Mouse (Mus musculus) CH12.LX (cell line): ENCODE results near the gene Gpr39. TPM values are rescaled to one million over a fixed set of nuclear protein-coding genes. Genes with fewer than 3 reads are reported as not detected.
A peak's percentile ranks its signal among the peaks of the same experiment; 100 is the strongest.

Experiments used
- DNase-seq: peaks from one replicate; pipeline ENCODE4 v3.0.0-alpha.2; 2013; ENCODE audit errors: extremely low read depth
- H3K27ac ChIP-seq: 2 replicates; pipeline ENCODE4 v1.5.1; 2012; ENCODE audit warnings: low read depth, mild to moderate bottlenecking, control low read depth, moderate library complexity; ENCODE audit not compliant: insufficient read depth
- H3K27me3 ChIP-seq: replicated peaks from 2 replicates; pipeline ENCODE3; 2012; ENCODE audit warnings: inconsistent platforms
- H3K36me3 ChIP-seq, 2 experiments: replicated peaks in 1 of 2; 2 replicates each; pipeline versions ENCODE3 to v1.6.1; 2012; ENCODE audit warnings: inconsistent platforms in 1 of 2, low read length in 1 of 2, mild to moderate bottlenecking in 1 of 2, mixed read lengths in 1 of 2, moderate library complexity in 1 of 2; ENCODE audit not compliant: control insufficient read depth in 1 of 2, insufficient read depth in 1 of 2
- H3K4me1 ChIP-seq, 2 experiments: 2 replicates each; pipeline ENCODE4 v1.6.1; 2012; ENCODE audit warnings: inconsistent platforms in 1 of 2, moderate library complexity in 1 of 2; ENCODE audit not compliant: insufficient read depth in 2 of 2, control insufficient read depth in 1 of 2
- H3K4me2 ChIP-seq: 2 replicates; pipeline ENCODE4 v1.6.1; 2012; ENCODE audit warnings: low read depth, mild to moderate bottlenecking, control low read depth; ENCODE audit not compliant: poor library complexity, insufficient read depth, severe bottlenecking
- H3K4me3 ChIP-seq, 3 experiments: fragments of 150-350 bp in 1 of 3; sonication (generic) in 1 of 3; replicated peaks in 1 of 3; 2 replicates each; pipeline versions ENCODE3 to v1.5.1; 2011 to 2012; ENCODE audit warnings: low read depth in 2 of 3, low read length in 2 of 3, mild to moderate bottlenecking in 2 of 3, moderate library complexity in 2 of 3, control low read depth in 1 of 3, improper control_type of control experiment in 1 of 3, inconsistent platforms in 1 of 3, mixed read lengths in 1 of 3; ENCODE audit not compliant: poor library complexity in 1 of 3
- H3K79me2 ChIP-seq: replicated peaks from 2 replicates; pipeline ENCODE4 v1.6.1; 2012; ENCODE audit warnings: mild to moderate bottlenecking, moderate library complexity; ENCODE audit not compliant: control insufficient read depth, poor library complexity, insufficient read depth, severe bottlenecking; ENCODE audit errors: extremely low read depth
- H3K9ac ChIP-seq: 2 replicates; pipeline ENCODE4 v1.6.1; 2012; ENCODE audit warnings: low read depth, mild to moderate bottlenecking, control low read depth, moderate library complexity; ENCODE audit not compliant: insufficient read depth
- H3K9me3 ChIP-seq: replicated peaks from 2 replicates; pipeline ENCODE3; 2012; ENCODE audit warnings: low read length, inconsistent platforms, mixed read lengths
- CHD2 ChIP-seq: IDR thresholded peaks from 2 replicates; pipeline ENCODE4 v1.6.1; 2011; ENCODE audit warnings: low read length, improper control_type of control experiment
- CTCF ChIP-seq, 2 experiments: IDR thresholded peaks in 1 of 2; conservative IDR thresholded peaks in 1 of 2; 2 replicates each; pipeline ENCODE4 v1.5.1; 2011 to 2012; ENCODE audit warnings: low read depth in 2 of 2, low read length in 2 of 2, improper control_type of control experiment in 1 of 2, inconsistent platforms in 1 of 2, mild to moderate bottlenecking in 1 of 2, moderate library complexity in 1 of 2
- ETS1 ChIP-seq: conservative IDR thresholded peaks from 2 replicates; pipeline ENCODE4 v1.6.1; 2012; ENCODE audit warnings: low read depth, mild to moderate bottlenecking, inconsistent platforms, low read length, improper control_type of control experiment, moderate library complexity
- GABPA ChIP-seq: IDR thresholded peaks from 2 replicates; pipeline ENCODE4 v1.6.1; 2012; ENCODE audit warnings: low read depth, low read length, improper control_type of control experiment, inconsistent platforms; ENCODE audit not compliant: insufficient replicate concordance
- JUND ChIP-seq: conservative IDR thresholded peaks from 2 replicates; pipeline ENCODE4 v1.6.1; 2011; ENCODE audit warnings: low read depth, low read length, improper control_type of control experiment
- KAT2A ChIP-seq: IDR thresholded peaks from 2 replicates; pipeline ENCODE4 v1.6.1; 2012; ENCODE audit warnings: low read length, improper control_type of control experiment, inconsistent platforms; ENCODE audit not compliant: insufficient replicate concordance
- MYC ChIP-seq: IDR thresholded peaks from 2 replicates; pipeline ENCODE4 v1.6.1; 2011; ENCODE audit warnings: low read depth, mild to moderate bottlenecking, improper control_type of control experiment, low read length
- RAD21 ChIP-seq: IDR thresholded peaks from 2 replicates; pipeline ENCODE4 v1.6.1; 2011; ENCODE audit warnings: low read depth, mild to moderate bottlenecking, low read length, improper control_type of control experiment, moderate library complexity
- dilution Hi-C: fragments of 300-500 bp; cut with MboI; formaldehyde crosslinking; loops from 2 replicates; pipeline ENCODE4 v1.14.3; 2020; ENCODE audit warnings: low sequenced_read_pairs; ENCODE audit not compliant: extremely low pct_unique_long_range_greater_than_20kb, extremely low pct_ligation_motif_present
- in situ Hi-C: fragments of 300-500 bp; cut with MboI; formaldehyde crosslinking; loops from 3 replicates; pipeline ENCODE4 v1.14.3; 2019; ENCODE audit warnings: low sequenced_read_pairs, low pct_ligation_motif_present, low pct_unique_long_range_greater_than_20kb, mixed read lengths
- polyA plus RNA-seq: library from polyadenylated mRNA; unstranded; fragments of >175 nt; gene quantifications from 2 replicates; pipeline ENCODE4 v1.2.1, GENCODE M21; 2012; ENCODE audit warnings: low read depth; ENCODE audit not compliant: insufficient read length
- total RNA-seq, 2 experiments: library from RNA; depleted of rRNA; stranded (reverse); fragments of 300-350 nt in 1 of 2; fragments of >200 nt in 1 of 2; gene quantifications; 2 replicates each; pipeline ENCODE4 v1.2.3; 2012 to 2014

Gene Gpr39
- total and polyA plus RNA-seq, 3 experiments: not detected

DNA sequence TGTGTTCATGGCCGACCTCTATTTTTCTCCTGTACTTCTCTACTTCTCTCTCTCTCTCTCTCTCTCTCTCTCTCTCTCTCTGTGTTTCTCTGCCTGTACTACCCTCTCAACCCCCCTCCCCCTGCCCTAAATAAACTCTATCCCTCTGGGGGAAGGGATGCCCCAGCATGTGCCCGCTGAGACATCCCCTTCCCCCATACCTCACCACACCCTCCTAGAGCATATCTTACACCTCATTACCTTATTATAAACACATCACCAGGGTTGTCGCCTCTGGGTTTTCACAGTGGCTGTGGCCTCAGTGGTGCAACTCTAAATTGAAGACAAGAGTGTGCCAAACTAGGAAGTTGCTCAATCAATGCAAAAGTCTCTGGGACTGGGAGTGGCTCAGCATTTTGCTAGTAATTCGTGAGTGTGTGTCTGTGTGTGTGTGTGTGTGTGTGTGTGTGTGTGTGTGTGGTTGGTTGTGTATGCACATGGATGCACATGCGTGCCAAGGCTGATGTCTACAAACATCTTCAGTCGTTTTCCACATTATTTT lies 52.3 kb downstream of the Gpr39 start:
- H3K4me3 ChIP-seq: no peak overlapping the region
- no peak overlapping the region for H3K4me2 ChIP-seq
- H3K9me3 ChIP-seq: no peaks in the 10 kb centered on the region
- no peak overlapping the region for H3K9ac ChIP-seq
- in situ Hi-C loops: no loop called here
- dilution Hi-C loops: no loop called here
- H3K27ac ChIP-seq: no peak overlapping the region
- DNase-seq: no peak
- H3K36me3 ChIP-seq: no peaks in the 10 kb centered on the region
- no peak for TF ChIP-seq ETS1
- TF ChIP-seq MYC: no peak
- H3K79me2 ChIP-seq: no peaks in the 10 kb centered on the region
- H3K4me1 ChIP-seq: no peaks in the 10 kb centered on the region
- H3K27me3 ChIP-seq: peaks cover 54% of the 10 kb centered on the region

DNA sequence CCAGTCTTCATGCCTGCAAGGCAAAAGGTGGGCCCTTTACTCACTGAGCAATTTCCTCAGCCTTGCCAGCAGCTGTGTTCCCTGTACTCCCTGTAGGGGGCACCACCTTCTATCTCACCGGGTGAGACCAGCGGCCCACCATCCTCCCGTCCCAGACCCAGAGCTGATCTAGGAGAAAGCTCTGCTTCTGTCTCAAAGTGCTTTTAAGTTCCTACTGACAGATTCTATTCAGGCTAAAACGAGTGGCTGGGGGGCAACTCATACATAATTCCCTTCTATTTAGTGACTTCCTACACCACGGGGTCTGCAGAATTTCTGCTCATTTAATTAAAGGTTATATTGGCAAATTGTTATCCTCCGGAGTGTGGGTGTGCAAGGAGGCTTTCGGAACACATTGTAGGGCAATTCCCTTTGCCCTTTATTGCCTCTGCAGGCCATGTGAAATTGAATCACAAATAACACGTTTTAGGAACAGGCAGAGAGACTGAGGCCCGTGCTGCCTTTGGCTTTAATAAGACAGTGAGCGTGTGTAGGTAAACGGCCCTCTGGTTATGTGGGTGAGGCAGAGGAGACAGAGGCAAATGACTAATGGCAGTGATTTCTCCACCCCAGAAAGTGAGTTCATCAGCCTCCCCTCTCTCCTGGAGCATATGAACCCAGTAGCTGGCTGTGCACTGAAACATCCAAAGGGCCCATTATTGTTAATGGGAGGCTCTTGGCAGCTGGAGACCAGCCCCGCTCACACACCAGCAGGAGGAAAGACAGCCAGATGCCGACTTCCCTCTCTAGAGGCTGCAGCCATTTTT lies 53.1 kb downstream of the Gpr39 start:
- no peak for TF ChIP-seq JUND
- no peak for TF ChIP-seq CHD2
- peak in 1 of 2 experiments; percentile 54; a peak in 2 of 4 replicates for TF ChIP-seq CTCF (conservative IDR thresholded peaks at IDR 0.05 in 1 of 2, IDR thresholded peaks at IDR 0.05 in 1 of 2; ENCODE audit: low read depth in 2 of 2, low read length in 2 of 2)
- TF ChIP-seq RAD21: peak; percentile 18
- Histone ChIP-seq H3K4me2 (no peak overlapping the region), H3K79me2 (no peaks in the 10 kb centered on the region), H3K9ac (no peak overlapping the region), H3K36me3 (no peaks in the 10 kb centered on the region), H3K27ac (no peak overlapping the region), H3K4me1 (no peaks in the 10 kb centered on the region), H3K9me3 (no peaks in the 10 kb centered on the region), H3K27me3 (peaks cover 60% of the 10 kb centered on the region), H3K4me3 (no peak overlapping the region)
- dilution Hi-C loops (no loop called here), in situ Hi-C loops (no loop called here)
- DNase-seq: peak; percentile 11

DNA sequence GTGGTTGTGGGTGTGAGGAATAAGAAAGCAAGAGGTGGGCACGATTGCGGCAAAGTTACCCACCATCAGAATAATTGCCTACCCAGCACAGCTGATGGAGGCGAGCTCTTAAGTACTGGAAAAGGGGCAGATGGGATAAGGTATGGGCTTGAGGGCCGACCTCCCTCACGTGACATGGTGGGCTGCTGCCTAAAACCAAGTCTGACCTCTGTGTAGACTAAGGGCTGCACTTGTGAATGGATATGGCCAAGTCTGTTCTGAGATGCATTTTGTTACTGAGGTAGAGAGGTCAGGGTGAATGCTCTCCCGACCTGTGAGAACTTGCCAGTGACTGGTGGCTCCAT lies 53.7 kb downstream of the Gpr39 start:
- dilution Hi-C loops: no loop called here
- H3K27ac ChIP-seq: no peak overlapping the region
- in situ Hi-C loops: no loop called here
- no peaks in the 10 kb centered on the region for H3K9me3 ChIP-seq
- H3K9ac ChIP-seq: no peak overlapping the region
- no peaks in the 10 kb centered on the region for H3K4me1 ChIP-seq
- H3K36me3 ChIP-seq: no peaks in the 10 kb centered on the region
- H3K27me3 ChIP-seq: peaks cover 60% of the 10 kb centered on the region
- no peak overlapping the region for H3K4me2 ChIP-seq
- H3K4me3 ChIP-seq: no peak overlapping the region
- DNase-seq: no peak
- no peaks in the 10 kb centered on the region for H3K79me2 ChIP-seq
- TF ChIP-seq GABPA (no peak), KAT2A (no peak)
